Mouse (Mus musculus) brain, adult 2 months (tissue): Measurements from ENCODE around the gene Gm13128.
"Not testable (repeated sequence)": the region's sequence is repeated elsewhere in the genome, so short reads cannot be mapped to it uniquely, and the experiment has no call there.

Experiments used
- DNase-seq: peaks from one replicate; pipeline ENCODE4 v3.0.0; 2011; ENCODE audit warnings: low read depth, low spot score

The Gm13128 gene

DNA sequence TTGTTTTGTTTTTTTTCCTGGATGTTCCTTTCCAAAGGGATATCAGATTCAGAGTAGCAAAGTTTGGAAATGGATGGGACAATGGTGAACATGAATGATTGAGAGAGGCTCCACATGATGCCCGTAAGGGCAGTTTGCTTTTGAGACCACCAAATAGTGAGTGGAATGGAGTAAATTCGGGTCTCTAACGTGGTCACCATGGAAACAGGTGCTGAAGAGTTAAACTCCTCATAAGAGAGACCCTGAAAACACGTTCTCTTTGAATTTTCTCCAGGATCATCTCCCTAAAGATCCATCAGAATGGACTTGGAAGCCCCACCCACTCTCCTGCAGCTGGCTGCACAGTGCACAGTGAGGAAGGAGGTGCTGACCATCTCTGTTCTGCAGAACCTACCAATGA lies at the start of gene Gm13128:
Gene Gm13128 (plus strand): TSS at position 301 of the 400 bp plus-strand sequence.
- DNase-seq, result not testable (repeated sequence)

DNA sequence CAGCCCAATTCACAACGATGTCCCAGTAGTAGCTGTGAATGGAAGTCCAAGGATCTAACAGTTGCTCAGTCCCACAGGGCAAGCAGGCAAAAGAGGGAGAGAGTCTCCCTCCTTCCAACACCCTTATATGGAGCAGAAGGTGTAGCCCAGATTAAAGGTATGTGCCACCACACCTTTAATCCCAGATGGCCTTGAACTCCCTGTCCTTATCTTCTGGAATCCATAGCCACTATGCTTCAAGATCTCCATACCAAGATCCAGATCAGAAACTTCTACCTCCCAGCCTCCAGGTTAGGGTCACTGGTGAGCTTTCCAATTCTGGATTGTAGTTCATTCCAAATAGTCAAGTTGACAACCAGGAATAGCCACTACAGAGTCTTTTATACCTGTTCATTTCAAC lies 49.7 kb upstream of the Gm13128 start, which contains the start of gene Pramel5:
Gene Pramel5 (minus strand): TSS at position 101 of the 400 bp plus-strand sequence.
- DNase-seq, result not testable (repeated sequence)

DNA sequence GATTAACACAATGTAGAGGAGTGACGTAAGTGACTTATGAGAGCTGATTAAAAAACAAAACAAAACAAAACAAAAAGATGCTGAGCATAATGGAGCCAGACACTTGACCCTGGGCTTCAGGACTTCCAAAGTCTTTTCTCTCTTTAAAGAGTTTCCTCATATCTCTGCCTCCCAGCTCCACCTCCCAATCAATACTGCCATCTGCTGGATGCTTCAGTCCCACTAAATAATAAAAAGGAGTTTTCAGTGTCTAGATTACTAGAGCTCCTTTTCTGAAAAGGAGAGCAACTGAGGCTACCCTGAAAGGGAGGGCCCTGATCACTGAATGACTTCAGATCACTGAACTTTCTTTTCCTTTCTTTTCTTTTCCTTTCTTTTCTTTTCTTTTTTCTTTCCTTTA lies 30.6 kb upstream of the Gm13128 start:
- not testable (repeated sequence) for DNase-seq

DNA sequence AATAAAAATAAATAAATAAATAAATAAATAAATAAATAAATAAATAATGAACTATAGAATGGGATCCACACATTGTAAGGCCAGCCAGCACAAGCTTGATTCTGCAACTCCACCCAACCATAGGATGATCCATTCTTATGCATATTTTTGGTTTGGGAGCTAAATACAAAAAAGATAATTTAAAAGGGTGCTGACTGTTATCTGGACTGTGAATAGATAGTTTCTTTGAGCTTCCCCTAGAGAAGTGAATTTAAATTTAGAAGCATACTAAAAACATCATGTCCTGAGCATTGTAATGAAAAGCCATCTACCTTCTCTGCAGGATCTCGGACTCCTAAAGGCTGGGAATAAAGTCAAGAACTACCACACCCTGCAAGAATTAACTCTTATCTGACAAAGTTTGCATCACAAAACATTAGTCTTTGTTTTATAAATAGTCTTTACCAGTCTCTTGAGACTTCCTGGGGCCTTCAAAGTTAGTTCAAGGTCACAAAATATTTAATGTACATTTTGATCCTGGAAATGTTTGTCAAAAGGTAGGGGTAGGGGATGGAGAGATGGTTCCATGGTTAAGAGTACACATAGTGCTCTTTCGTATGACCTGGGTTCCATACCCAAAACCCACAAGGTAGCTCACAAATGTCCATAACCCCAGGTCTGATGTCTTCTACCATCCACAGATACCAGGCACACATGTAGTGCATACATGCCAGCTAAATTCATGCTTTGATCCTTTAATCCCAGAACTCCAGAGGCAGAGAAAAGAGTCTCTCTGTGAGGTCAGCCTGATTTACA lies 17.2 kb upstream of the Gm13128 start:
- DNase-seq, result not testable (repeated sequence)

DNA sequence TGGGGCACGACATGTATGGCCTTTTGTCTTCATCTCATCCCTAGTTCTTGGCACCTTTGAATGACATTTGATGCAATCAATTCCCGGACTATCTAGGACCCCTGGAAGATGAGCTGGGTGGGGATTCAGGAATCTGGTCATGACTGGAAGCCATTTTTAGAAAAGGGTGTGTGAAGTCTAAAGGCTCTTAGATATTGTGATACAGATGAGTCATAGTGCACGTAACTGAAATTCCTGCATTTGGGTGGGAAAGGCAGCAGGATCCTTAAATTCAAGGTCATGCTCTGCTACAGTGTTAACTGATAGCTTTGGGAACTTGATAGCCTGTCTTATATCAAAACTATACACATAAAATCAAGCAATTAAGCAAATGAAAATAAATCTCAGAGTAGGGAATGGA lies 5.8 kb downstream of the Gm13128 start:
- DNase-seq, result not testable (repeated sequence)

DNA sequence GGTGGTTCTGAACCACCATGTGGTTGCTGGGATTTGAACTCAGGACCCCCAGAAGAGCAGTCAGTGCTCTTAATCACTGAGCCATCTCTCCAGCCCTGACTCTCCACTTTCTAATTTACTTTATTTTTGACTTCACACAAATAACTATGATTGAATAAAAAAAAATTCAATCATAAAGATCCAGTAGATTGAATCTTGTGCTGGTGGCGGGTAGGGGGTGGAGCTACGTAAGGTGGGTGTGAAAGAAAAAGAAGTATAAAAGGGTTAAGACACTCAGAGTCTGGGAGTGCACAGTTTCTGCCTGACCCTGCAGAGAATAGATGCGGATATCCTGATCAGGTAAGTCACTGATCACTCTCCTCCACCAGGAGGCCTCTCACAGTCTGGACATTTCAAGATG lies 27.6 kb downstream of the Gm13128 start, which contains the start of gene Gm13119:
Gene Gm13119 (plus strand): TSS at position 301 of the 400 bp plus-strand sequence.
- DNase-seq, result not testable (repeated sequence)

DNA sequence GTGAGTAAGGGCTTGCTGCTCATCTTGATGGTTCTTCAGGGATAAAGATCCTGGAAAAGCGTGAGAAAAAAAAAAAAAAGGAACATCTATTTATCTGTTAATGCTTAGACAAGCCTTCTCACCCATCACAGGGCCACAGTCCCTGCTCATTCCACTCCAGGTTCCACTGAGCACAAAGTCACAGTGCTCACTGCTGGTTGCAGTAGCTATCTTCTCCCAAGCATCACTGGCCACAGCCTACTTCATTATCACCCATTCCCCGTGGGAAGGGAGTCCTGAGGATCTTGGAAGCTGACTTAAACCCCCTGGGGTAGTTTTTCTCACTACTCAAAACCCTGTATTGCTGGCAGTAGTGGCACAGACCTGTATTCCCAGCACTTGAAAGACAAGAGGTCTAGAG lies 47.9 kb downstream of the Gm13128 start, which contains the start of gene Pramef20:
Gene Pramef20 (minus strand): TSS at position 23 of the 400 bp plus-strand sequence.
- DNase-seq, result no peak
